7 mouse cellular contexts compared by ENCODE assay signal in the genomic region with DNA sequence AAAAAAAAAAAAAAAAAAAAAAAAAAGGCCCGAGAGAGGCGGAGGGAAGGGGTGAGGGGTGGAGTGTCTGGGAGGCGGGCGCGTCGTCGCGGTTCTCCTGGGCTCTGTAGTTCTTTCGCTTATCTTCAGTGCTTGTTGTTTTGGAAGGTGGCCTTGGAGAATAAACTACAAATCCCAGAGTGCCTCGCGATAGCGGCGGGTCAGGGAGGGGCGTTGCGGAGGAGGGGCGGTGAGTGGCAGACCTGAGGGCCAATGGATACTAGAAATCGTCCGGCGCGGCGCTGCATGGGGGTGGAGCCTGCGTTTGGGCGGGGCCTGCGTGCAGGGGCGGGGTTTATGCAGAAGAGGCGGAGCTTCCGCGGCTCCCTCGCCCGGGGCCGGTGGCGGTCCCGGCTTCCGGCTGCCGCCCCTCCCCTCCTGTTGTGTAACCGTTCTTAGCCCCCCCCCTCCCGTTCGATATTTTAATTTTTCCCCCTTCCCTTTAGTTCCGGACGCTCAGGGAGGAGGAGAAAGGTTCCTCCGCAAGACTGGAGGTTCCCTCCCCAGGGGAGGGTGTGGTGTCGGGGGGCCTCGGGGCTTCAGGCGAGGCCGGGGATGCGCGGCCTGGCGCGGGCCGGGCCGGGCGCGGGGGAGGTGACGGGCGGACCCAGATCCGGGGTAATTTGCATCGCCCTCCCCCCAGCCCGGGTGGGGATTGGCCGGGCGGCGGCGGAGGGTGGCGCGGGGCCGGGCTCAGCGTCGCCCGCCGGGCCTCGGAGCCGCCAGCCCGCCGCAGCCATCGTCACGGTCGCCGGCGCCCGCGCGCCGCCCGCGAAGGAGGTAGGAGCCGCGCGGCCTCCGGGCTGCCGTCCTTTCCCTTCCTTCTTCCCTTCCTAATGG. TPM values are rescaled to one million over a fixed set of nuclear protein-coding genes. Genes with fewer than 3 reads are reported as not detected.
A peak's percentile ranks its signal among the peaks of the same experiment; 100 is the strongest.
DNase-seq lines count a peak whose midpoint lies in the region; ATAC-seq and TF ChIP-seq lines count a peak whose summit lies in the region.

No protein-coding gene starts in this region.

- H3K4me3 ChIP-seq in embryonic facial prominence, embryonic 12.5 days = peak overlapping the region; percentile 64
- peak overlapping the region; percentile 98 for H3K4me3 ChIP-seq in kidney, adult 2 months (ENCODE audit: insufficient read depth, low read depth, low read length)
- peak overlapping the region; percentile 84 for H3K4me3 ChIP-seq in limb, embryonic 12.5 days (replicated peaks)
- peak overlapping the region; percentile 87 for H3K4me3 ChIP-seq in midbrain, embryonic 15.5 days
- H3K4me3 ChIP-seq in spleen, adult 2 months (ENCODE audit: extremely low read depth, insufficient read depth, insufficient read length) = peak overlapping the region; percentile 83

- no peaks in the 10 kb centered on the region for H3K9me3 ChIP-seq in embryonic facial prominence, embryonic 12.5 days
- H3K9me3 ChIP-seq in limb, embryonic 12.5 days = no peaks in the 10 kb centered on the region
- H3K9me3 ChIP-seq in midbrain, embryonic 15.5 days = no peaks in the 10 kb centered on the region

- peak; percentile 99 for DNase-seq in adrenal gland, postnatal 25 days
- peak; percentile 99 to 100 for DNase-seq in heart, adult 18-20 months
- peak; percentile 99 for DNase-seq in kidney, adult 2 months
- peak; percentile 98 for DNase-seq in spleen, adult 2 months (ENCODE audit: low read depth in 1 of 2, low spot score in 2 of 2)

- WGBS in embryonic facial prominence, embryonic 12.5 days = 0% methylated on average over 44 of the region's 89 CpGs
- under 1% methylated on average over 88 of the region's 89 CpGs for WGBS in kidney, adult 2 months
- WGBS in limb, embryonic 12.5 days = under 1% methylated on average over 68 of the region's 89 CpGs
- WGBS in midbrain, embryonic 15.5 days = under 1% methylated on average over 79 of the region's 89 CpGs
- WGBS in spleen, adult 2 months = 1% methylated on average over 72 of the region's 89 CpGs

- TF ChIP-seq CTCF in kidney, adult 2 months (conservative IDR thresholded peaks at IDR 0.05; ENCODE audit: insufficient read depth, insufficient read length, low read depth, low read length) = no peak
- no peak for TF ChIP-seq CTCF in spleen, adult 2 months (IDR thresholded peaks at IDR 0.05; ENCODE audit: extremely low read depth, insufficient read depth, insufficient read length, insufficient replicate concordance)

- peak overlapping the region; percentile 98 for H3K27ac ChIP-seq in embryonic facial prominence, embryonic 12.5 days
- peak overlapping the region; percentile 93 for H3K27ac ChIP-seq in kidney, adult 2 months (ENCODE audit: insufficient read depth, low read depth, low read length)
- H3K27ac ChIP-seq in limb, embryonic 12.5 days = peak overlapping the region; percentile 99
- H3K27ac ChIP-seq in midbrain, embryonic 15.5 days = peak overlapping the region; percentile 90
- peak overlapping the region; percentile 95 for H3K27ac ChIP-seq in spleen, adult 2 months (ENCODE audit: insufficient read depth, low read length)

- peak overlapping the region; percentile 97 for H3K4me2 ChIP-seq in embryonic facial prominence, embryonic 12.5 days (replicated peaks)
- peak overlapping the region; percentile 97 for H3K4me2 ChIP-seq in limb, embryonic 12.5 days
- H3K4me2 ChIP-seq in midbrain, embryonic 15.5 days = peak overlapping the region; percentile 92

- no peak for TF ChIP-seq POLR2A in kidney, adult 2 months (IDR thresholded peaks at IDR 0.05; ENCODE audit: low read depth, low read length)
- TF ChIP-seq POLR2A in spleen, adult 2 months (IDR thresholded peaks at IDR 0.05; ENCODE audit: low read depth, low read length) = no peak

- no peaks in the 10 kb centered on the region for H3K36me3 ChIP-seq in embryonic facial prominence, embryonic 12.5 days
- no peaks in the 10 kb centered on the region for H3K36me3 ChIP-seq in kidney, adult 2 months (ENCODE audit: control insufficient read depth, insufficient read depth, low read length)
- peaks cover 10% of the 10 kb centered on the region; the same call in 1 of the 2 replicates for H3K36me3 ChIP-seq in limb, embryonic 12.5 days
- no peaks in the 10 kb centered on the region for H3K36me3 ChIP-seq in midbrain, embryonic 15.5 days (replicated peaks)
- H3K36me3 ChIP-seq in spleen, adult 2 months (ENCODE audit: control insufficient read depth, insufficient read depth, low read length) = no peaks in the 10 kb centered on the region

- peaks cover 61% of the 10 kb centered on the region for H3K4me1 ChIP-seq in embryonic facial prominence, embryonic 12.5 days
- peaks cover 32% of the 10 kb centered on the region for H3K4me1 ChIP-seq in kidney, adult 2 months (ENCODE audit: control insufficient read depth, insufficient read depth, low read length)
- H3K4me1 ChIP-seq in limb, embryonic 12.5 days (replicated peaks) = peaks cover 59% of the 10 kb centered on the region
- H3K4me1 ChIP-seq in midbrain, embryonic 15.5 days = peaks cover 57% of the 10 kb centered on the region
- peaks cover 42% of the 10 kb centered on the region for H3K4me1 ChIP-seq in spleen, adult 2 months (ENCODE audit: control insufficient read depth, insufficient read depth, insufficient read length)

- H3K27me3 ChIP-seq in embryonic facial prominence, embryonic 12.5 days = peaks cover 27% of the 10 kb centered on the region
- no peaks in the 10 kb centered on the region for H3K27me3 ChIP-seq in kidney, adult 2 months (replicated peaks; ENCODE audit: control insufficient read depth, insufficient read depth, low read length)
- peaks cover 33% of the 10 kb centered on the region for H3K27me3 ChIP-seq in limb, embryonic 12.5 days
- H3K27me3 ChIP-seq in midbrain, embryonic 15.5 days (replicated peaks) = peaks cover 23% of the 10 kb centered on the region
- no peaks in the 10 kb centered on the region for H3K27me3 ChIP-seq in spleen, adult 2 months (ENCODE audit: control insufficient read depth, insufficient read depth, low read length)

- peak overlapping the region; percentile 91 for H3K9ac ChIP-seq in embryonic facial prominence, embryonic 12.5 days
- peak overlapping the region; percentile 89 for H3K9ac ChIP-seq in limb, embryonic 12.5 days (replicated peaks)
- H3K9ac ChIP-seq in midbrain, embryonic 15.5 days = peak overlapping the region; percentile 81

- peak; percentile 90 for ATAC-seq in embryonic facial prominence, embryonic 12.5 days (ENCODE audit: insufficient number of reproducible peaks, insufficient read depth, low FRiP score, low TSS enrichment)
- ATAC-seq in limb, embryonic 12.5 days (ENCODE audit: insufficient number of reproducible peaks, insufficient read depth, low FRiP score, low TSS enrichment, low read depth) = peak; percentile 92
- ATAC-seq in midbrain, embryonic 15.5 days (replicated peaks) = peak; percentile 90

RNA-seq across cellular contexts. Expression of a gene that starts 2.5 kb away (rescaled TPM):
- 72.8 and 96.8 TPM in 2 replicates for total RNA-seq in adrenal gland, postnatal 25 days (2021)
- polyA plus RNA-seq in embryonic facial prominence, embryonic 12.5 days (2016; fragmentation: Nextera tagmentation; extraction: Ambion mirVana) = 21.7 and 22.3 TPM in 2 replicates
- total RNA-seq in heart, adult 18-20 months (2021) = 10 to 100 TPM; 33.8 to 34.9 TPM
- 36.0 and 37.1 TPM in 2 replicates for polyA plus RNA-seq in kidney, adult 2 months (2012; rRNA removed)
- 19.0 and 19.7 TPM in 2 replicates for polyA plus RNA-seq in limb, embryonic 12.5 days (2016; fragmentation: Nextera tagmentation; extraction: Ambion mirVana)
- polyA plus RNA-seq in midbrain, embryonic 15.5 days (2015; fragmentation: Nextera tagmentation; extraction: Ambion mirVana) = 16.2 and 16.7 TPM in 2 replicates
- polyA plus RNA-seq in spleen, adult 2 months (2012; rRNA removed) = 64.6 and 95.2 TPM in 2 replicates

RNA-seq across cellular contexts. Expression of a gene that starts 30.2 kb away (rescaled TPM):
- 33.1 and 36.9 TPM in 2 replicates for total RNA-seq in adrenal gland, postnatal 25 days (2021)
- polyA plus RNA-seq in embryonic facial prominence, embryonic 12.5 days (2016; fragmentation: Nextera tagmentation; extraction: Ambion mirVana) = 57.5 and 62.0 TPM in 2 replicates
- 10 to 100 TPM; 16.5 to 16.9 TPM for total RNA-seq in heart, adult 18-20 months (2021)
- 34.6 and 36.8 TPM in 2 replicates for polyA plus RNA-seq in kidney, adult 2 months (2012; rRNA removed)
- 57.7 and 62.1 TPM in 2 replicates for polyA plus RNA-seq in limb, embryonic 12.5 days (2016; fragmentation: Nextera tagmentation; extraction: Ambion mirVana)
- 59.2 and 66.3 TPM in 2 replicates for polyA plus RNA-seq in midbrain, embryonic 15.5 days (2015; fragmentation: Nextera tagmentation; extraction: Ambion mirVana)
- 36.1 and 45.8 TPM in 2 replicates for polyA plus RNA-seq in spleen, adult 2 months (2012; rRNA removed)

RNA-seq across cellular contexts. Expression of a gene that starts 31.8 kb away (rescaled TPM):
- 182 and 184 TPM in 2 replicates for total RNA-seq in adrenal gland, postnatal 25 days (2021)
- polyA plus RNA-seq in embryonic facial prominence, embryonic 12.5 days (2016; fragmentation: Nextera tagmentation; extraction: Ambion mirVana) = 230 and 238 TPM in 2 replicates
- total RNA-seq in heart, adult 18-20 months (2021) = 100 to 1,000 TPM; 118 to 132 TPM
- polyA plus RNA-seq in kidney, adult 2 months (2012; rRNA removed) = 173 and 180 TPM in 2 replicates
- polyA plus RNA-seq in limb, embryonic 12.5 days (2016; fragmentation: Nextera tagmentation; extraction: Ambion mirVana) = 220 and 229 TPM in 2 replicates
- polyA plus RNA-seq in midbrain, embryonic 15.5 days (2015; fragmentation: Nextera tagmentation; extraction: Ambion mirVana) = 258 and 270 TPM in 2 replicates
- polyA plus RNA-seq in spleen, adult 2 months (2012; rRNA removed) = 135 and 201 TPM in 2 replicates

RNA-seq across cellular contexts. Expression of a gene that starts 38.8 kb away (rescaled TPM):
- 1.6 and 2.7 TPM in 2 replicates for total RNA-seq in adrenal gland, postnatal 25 days (2021)
- polyA plus RNA-seq in embryonic facial prominence, embryonic 12.5 days (2016; fragmentation: Nextera tagmentation; extraction: Ambion mirVana) = 0.31 and 0.69 TPM in 2 replicates
- total RNA-seq in heart, adult 18-20 months (2021) = under 1 TPM; 0.31 to 0.74 TPM
- 0.20 and 0.52 TPM in 2 replicates for polyA plus RNA-seq in kidney, adult 2 months (2012; rRNA removed)
- 0.45 and 0.61 TPM in 2 replicates for polyA plus RNA-seq in limb, embryonic 12.5 days (2016; fragmentation: Nextera tagmentation; extraction: Ambion mirVana)
- 0.36 and 0.48 TPM in 2 replicates for polyA plus RNA-seq in midbrain, embryonic 15.5 days (2015; fragmentation: Nextera tagmentation; extraction: Ambion mirVana)
- polyA plus RNA-seq in spleen, adult 2 months (2012; rRNA removed) = 0.27 and 0.32 TPM in 2 replicates

RNA-seq across cellular contexts. Expression of a gene that starts 38.9 kb away (rescaled TPM):
- 1,495 and 1,572 TPM in 2 replicates for total RNA-seq in adrenal gland, postnatal 25 days (2021)
- 552 and 562 TPM in 2 replicates for polyA plus RNA-seq in embryonic facial prominence, embryonic 12.5 days (2016; fragmentation: Nextera tagmentation; extraction: Ambion mirVana)
- total RNA-seq in heart, adult 18-20 months (2021) = 1,000 to 10,000 TPM; 1,062 to 1,185 TPM
- 1,330 and 1,454 TPM in 2 replicates for polyA plus RNA-seq in kidney, adult 2 months (2012; rRNA removed)
- polyA plus RNA-seq in limb, embryonic 12.5 days (2016; fragmentation: Nextera tagmentation; extraction: Ambion mirVana) = 524 and 544 TPM in 2 replicates
- 588 and 606 TPM in 2 replicates for polyA plus RNA-seq in midbrain, embryonic 15.5 days (2015; fragmentation: Nextera tagmentation; extraction: Ambion mirVana)
- polyA plus RNA-seq in spleen, adult 2 months (2012; rRNA removed) = 1,457 and 1,736 TPM in 2 replicates

Comparison
In these comparisons a context has a peak if more than half of its experiments do, and no peak if none do; other contexts are left out.
1. Peak in every context shown above with its lines: DNase-seq, ATAC-seq, H3K4me3 ChIP-seq and H3K27ac ChIP-seq.